Mouse (Mus musculus) liver, embryonic 12.5 days (tissue): Measurements from ENCODE around the gene Dnah14. TPM values are rescaled to one million over a fixed set of nuclear protein-coding genes. Genes with fewer than 3 reads are reported as not detected.
A peak's percentile ranks its signal among the peaks of the same experiment; 100 is the strongest.

Source experiments
- ATAC-seq: fragments of 200-750 bp; cut with Nextera tagmentation; 2 replicates; pipeline ENCODE4 v1.8.0; 2017; ENCODE audit warnings: moderate number of reproducible peaks, mild to moderate bottlenecking, moderate library complexity
- H3K27ac ChIP-seq: fragments of 300-500 bp; sonication (generic); 2 replicates; pipeline ENCODE4 v1.5.1; 2016; ENCODE audit warnings: mild to moderate bottlenecking
- H3K27me3 ChIP-seq: fragments of 300-500 bp; sonication (generic); replicated peaks from 2 replicates; pipeline ENCODE4 v1.6.1; 2016; ENCODE audit warnings: mild to moderate bottlenecking, moderate library complexity
- H3K36me3 ChIP-seq: fragments of 300-500 bp; sonication (generic); 2 replicates; pipeline ENCODE4 v1.6.1; 2016; ENCODE audit warnings: mild to moderate bottlenecking, moderate library complexity
- H3K4me1 ChIP-seq: fragments of 300-500 bp; sonication (generic); 2 replicates; pipeline ENCODE4 v1.6.1; 2016
- H3K4me2 ChIP-seq: fragments of 300-500 bp; sonication (generic); 2 replicates; pipeline ENCODE4 v1.6.1; 2016; ENCODE audit warnings: mild to moderate bottlenecking, moderate library complexity
- H3K4me3 ChIP-seq: fragments of 300-500 bp; sonication (generic); 2 replicates; pipeline ENCODE4 v1.5.1; 2016; ENCODE audit warnings: mild to moderate bottlenecking, moderate library complexity
- H3K9ac ChIP-seq: fragments of 300-500 bp; sonication (generic); 2 replicates; pipeline ENCODE4 v1.6.1; 2016; ENCODE audit warnings: mild to moderate bottlenecking, moderate library complexity
- H3K9me3 ChIP-seq: fragments of 300-500 bp; sonication (generic); replicated peaks from 2 replicates; pipeline ENCODE4 v1.6.1; 2016; ENCODE audit warnings: mild to moderate bottlenecking, moderate library complexity
- WGBS: fragments of 180-500 bp; shearing (Covaris S2); methylation state at CpG from one replicate; pipeline ENCODE4 v1.1.7; 2016; ENCODE audit not compliant: insufficient replicate concordance; 5-methylcytosine and 5-hydroxymethylcytosine counted together
- polyA plus RNA-seq: library from polyadenylated mRNA; unstranded; fragments of >200 nt; fragmentation: Nextera tagmentation; extraction: Ambion mirVana; gene quantifications from 2 replicates; pipeline ENCODE4 v1.2.1, GENCODE M21; 2016

Gene Dnah14
- polyA plus RNA-seq, 1 experiment from 2014 or later: 2.9 TPM

GRCm38 (mm10) chr1:181826716-181827115, 250.4 kb downstream of the Dnah14 start:
- no peaks in the 10 kb centered on the region for H3K9me3 ChIP-seq
- H3K27ac ChIP-seq: no peak overlapping the region
- H3K4me1 ChIP-seq: no peaks in the 10 kb centered on the region
- no peak for ATAC-seq
- no peaks in the 10 kb centered on the region for H3K27me3 ChIP-seq
- peaks cover 100% of the 10 kb centered on the region for H3K36me3 ChIP-seq
- no peak overlapping the region for H3K9ac ChIP-seq
- no peak overlapping the region for H3K4me3 ChIP-seq
- 98% methylated on average over 7 of the region's 7 CpGs for WGBS
- no peak overlapping the region for H3K4me2 ChIP-seq

- no peaks in the 10 kb centered on the region for H3K27me3 ChIP-seq
- no peaks in the 10 kb centered on the region for H3K9me3 ChIP-seq
- no peak overlapping the region for H3K9ac ChIP-seq
- H3K4me2 ChIP-seq: no peak overlapping the region
- peaks cover 100% of the 10 kb centered on the region for H3K36me3 ChIP-seq
- no peak overlapping the region for H3K4me3 ChIP-seq
- 87% methylated on average over 5 of the region's 5 CpGs for WGBS
- ATAC-seq: 0 out of 2 replicates have a peak, but pooled peaks have one; percentile 27
- H3K27ac ChIP-seq: no peak overlapping the region
- no peaks in the 10 kb centered on the region for H3K4me1 ChIP-seq
These were observed 252.0 kb downstream of the Dnah14 start for GRCm38 (mm10) chr1:181828365-181828764.

- H3K4me3 ChIP-seq: no peak overlapping the region
- WGBS: 88% methylated on average over 5 of the region's 5 CpGs
- no peak overlapping the region for H3K4me2 ChIP-seq
- H3K9ac ChIP-seq: no peak overlapping the region
- no peaks in the 10 kb centered on the region for H3K9me3 ChIP-seq
- H3K36me3 ChIP-seq: peaks cover 100% of the 10 kb centered on the region
- H3K27ac ChIP-seq: no peak overlapping the region
- no peak for ATAC-seq
- H3K27me3 ChIP-seq: no peaks in the 10 kb centered on the region
- H3K4me1 ChIP-seq: peaks cover 2% of the 10 kb centered on the region; the same call in 1 of the 2 replicates
These were observed 256.4 kb downstream of the Dnah14 start for GRCm38 (mm10) chr1:181832720-181833119.

- Histone ChIP-seq H3K27ac (no peak overlapping the region), H3K4me1 (peaks cover 7% of the 10 kb centered on the region; the same call in 1 of the 2 replicates), H3K9me3 (no peaks in the 10 kb centered on the region), H3K9ac (no peak overlapping the region), H3K36me3 (peaks cover 100% of the 10 kb centered on the region), H3K4me2 (no peak overlapping the region), H3K4me3 (no peak overlapping the region), H3K27me3 (no peaks in the 10 kb centered on the region)
- ATAC-seq: no peak
- 87% methylated on average over 6 of the region's 6 CpGs for WGBS
These were observed 256.8 kb downstream of the Dnah14 start for GRCm38 (mm10) chr1:181833143-181833542.

- Histone ChIP-seq H3K27me3 (no peaks in the 10 kb centered on the region), H3K9ac (no peak overlapping the region), H3K4me1 (peaks cover 35% of the 10 kb centered on the region), H3K9me3 (no peaks in the 10 kb centered on the region), H3K36me3 (peaks cover 71% of the 10 kb centered on the region), H3K4me2 (no peak overlapping the region), H3K4me3 (no peak overlapping the region), H3K27ac (no peak overlapping the region)
- 89% methylated on average over 5 of the region's 5 CpGs for WGBS
- no peak for ATAC-seq
These were observed 261.8 kb downstream of the Dnah14 start for GRCm38 (mm10) chr1:181838111-181838510.

- WGBS: 7% methylated on average over 6 of the region's 6 CpGs
- peaks cover 50% of the 10 kb centered on the region for H3K4me1 ChIP-seq
- peak overlapping the region; percentile 93 for H3K4me3 ChIP-seq
- H3K9me3 ChIP-seq: no peaks in the 10 kb centered on the region
- H3K36me3 ChIP-seq: peaks cover 53% of the 10 kb centered on the region
- H3K27me3 ChIP-seq: no peaks in the 10 kb centered on the region
- H3K4me2 ChIP-seq: peak overlapping the region; percentile 86
- ATAC-seq: no peak
- H3K27ac ChIP-seq: peak overlapping the region; percentile 48
- peak overlapping the region; percentile 97 for H3K9ac ChIP-seq
These were observed 263.5 kb downstream of the Dnah14 start for GRCm38 (mm10) chr1:181839746-181840366.

- H3K4me1 ChIP-seq: peaks cover 59% of the 10 kb centered on the region
- peak overlapping the region; percentile 86 for H3K4me2 ChIP-seq
- H3K27ac ChIP-seq: peak overlapping the region; percentile 97
- H3K9ac ChIP-seq: peak overlapping the region; percentile 97
- H3K9me3 ChIP-seq: no peaks in the 10 kb centered on the region
- WGBS: under 1% methylated on average over 16 of the region's 16 CpGs
- 0 out of 2 replicates have a peak, but pooled peaks have one; percentile 0 for ATAC-seq
- 0 out of 2 replicates have a peak, but pooled peaks cover 4% of the 10 kb centered on the region for H3K27me3 ChIP-seq
- peak overlapping the region; percentile 93 for H3K4me3 ChIP-seq
- peaks cover 38% of the 10 kb centered on the region for H3K36me3 ChIP-seq
These were observed 265.0 kb downstream of the Dnah14 start for GRCm38 (mm10) chr1:181841396-181841795.

GRCm38 (mm10) chr1:181841864-181842672, 265.7 kb downstream of the Dnah14 start:
- H3K27ac ChIP-seq: peak overlapping the region; percentile 97
- WGBS: under 1% methylated on average over 113 of the region's 113 CpGs
- H3K9ac ChIP-seq: peak overlapping the region; percentile 97
- peak overlapping the region; percentile 86 for H3K4me2 ChIP-seq
- no peaks in the 10 kb centered on the region for H3K9me3 ChIP-seq
- peak; percentile 96 for ATAC-seq
- 0 out of 2 replicates have a peak, but pooled peaks cover 4% of the 10 kb centered on the region for H3K27me3 ChIP-seq
- H3K4me1 ChIP-seq: peaks cover 59% of the 10 kb centered on the region
- H3K36me3 ChIP-seq: peaks cover 31% of the 10 kb centered on the region
- peak overlapping the region; percentile 93 for H3K4me3 ChIP-seq

GRCm38 (mm10) chr1:181842781-181843180, 266.4 kb downstream of the Dnah14 start, which contains the start of gene Lbr:
Gene Lbr, minus strand, starts transcription at chr1:181843046.
- peak within 1 kb of the TSS; percentile 93 for H3K4me3 ChIP-seq
- WGBS: under 1% methylated on average over 14 of the region's 14 CpGs
- H3K36me3 ChIP-seq: peaks cover 24% of the 10 kb centered on the region
- H3K9me3 ChIP-seq: no peaks in the 10 kb centered on the region
- peak within 1 kb of the TSS; percentile 86 for H3K4me2 ChIP-seq
- H3K27me3 ChIP-seq: 0 out of 2 replicates have a peak, but pooled peaks cover 4% of the 10 kb centered on the region
- peak; percentile 41 for ATAC-seq
- peak within 1 kb of the TSS; percentile 97 for H3K9ac ChIP-seq
- peaks cover 56% of the 10 kb centered on the region for H3K4me1 ChIP-seq
- peak within 1 kb of the TSS; percentile 97 for H3K27ac ChIP-seq

- Histone ChIP-seq H3K9ac (no peak overlapping the region), H3K36me3 (peaks cover 2% of the 10 kb centered on the region; the same call in 1 of the 2 replicates), H3K27me3 (0 out of 2 replicates have a peak, but pooled peaks cover 4% of the 10 kb centered on the region), H3K4me3 (no peak overlapping the region), H3K9me3 (no peaks in the 10 kb centered on the region), H3K27ac (no peak overlapping the region), H3K4me2 (peak overlapping the region; percentile 12), H3K4me1 (peaks cover 34% of the 10 kb centered on the region)
- ATAC-seq: no peak
- 73% methylated on average over 15 of the region's 15 CpGs for WGBS
These were observed 268.7 kb downstream of the Dnah14 start for GRCm38 (mm10) chr1:181844874-181845547.

GRCm38 (mm10) chr1:181845767-181846166, 269.4 kb downstream of the Dnah14 start:
- Histone ChIP-seq H3K36me3 (no peaks in the 10 kb centered on the region), H3K9me3 (no peaks in the 10 kb centered on the region), H3K27me3 (0 out of 2 replicates have a peak, but pooled peaks cover 4% of the 10 kb centered on the region), H3K9ac (no peak overlapping the region), H3K27ac (no peak overlapping the region), H3K4me2 (peak overlapping the region; percentile 12), H3K4me1 (peaks cover 26% of the 10 kb centered on the region), H3K4me3 (no peak overlapping the region)
- WGBS: 46% methylated on average over 3 of the region's 3 CpGs
- no peak for ATAC-seq
